Mouse (Mus musculus) myocyte (in vitro differentiated cells): ENCODE results near the gene Plekhg2. TPM values are rescaled to one million over a fixed set of nuclear protein-coding genes. Genes with fewer than 3 reads are reported as not detected.
A peak's percentile ranks its signal among the peaks of the same experiment; 100 is the strongest.

Experiments used
- H3K27me3 ChIP-seq: one replicate; pipeline ENCODE4 v1.6.1; 2011; ENCODE audit not compliant: control insufficient read depth, insufficient read depth, insufficient read length
- H3K36me3 ChIP-seq: one replicate; pipeline ENCODE4 v1.6.1; 2011; ENCODE audit not compliant: control insufficient read depth, insufficient read depth
- H3K4me2 ChIP-seq: one replicate; pipeline ENCODE4 v1.6.1; 2011; ENCODE audit warnings: low read depth, control low read depth
- H3K4me3 ChIP-seq: one replicate; pipeline ENCODE4 v1.5.1; 2011; ENCODE audit warnings: mild to moderate bottlenecking, control low read depth, moderate library complexity
- H3K79me2 ChIP-seq: one replicate; pipeline ENCODE4 v1.6.1; 2011; ENCODE audit not compliant: control insufficient read depth, insufficient read depth
- H3ac ChIP-seq: one replicate; pipeline ENCODE4 v1.6.1; 2011; ENCODE audit not compliant: control insufficient read depth, insufficient read length
- CEBPB ChIP-seq: IDR thresholded peaks from 2 replicates; pipeline ENCODE4 v1.6.1; 2011; ENCODE audit warnings: mild to moderate bottlenecking, moderate library complexity; ENCODE audit not compliant: poor library complexity, insufficient read depth, severe bottlenecking
- E2F4 ChIP-seq: IDR thresholded peaks from one replicate; pipeline ENCODE4 v1.6.1; 2011; ENCODE audit warnings: mild to moderate bottlenecking, control low read depth, moderate library complexity; ENCODE audit not compliant: insufficient read depth
- MAX ChIP-seq: IDR thresholded peaks from one replicate; pipeline ENCODE4 v1.6.1; 2011; ENCODE audit warnings: low read depth, mild to moderate bottlenecking, control low read depth
- MYOD1 ChIP-seq, 3 experiments: IDR thresholded peaks; one replicate each; pipeline ENCODE4 v1.6.1; 2011; ENCODE audit warnings: control low read depth in 2 of 3, low read depth in 2 of 3, mild to moderate bottlenecking in 2 of 3, moderate library complexity in 1 of 3; ENCODE audit not compliant: insufficient read length in 2 of 3, control insufficient read depth in 1 of 3
- MYOG ChIP-seq, 3 experiments: IDR thresholded peaks; one replicate each; pipeline ENCODE4 v1.6.1; 2011; ENCODE audit warnings: control low read depth in 2 of 3, low read depth in 2 of 3, mild to moderate bottlenecking in 2 of 3; ENCODE audit not compliant: insufficient read length in 2 of 3, control insufficient read depth in 1 of 3, insufficient read depth in 1 of 3
- POLR2A ChIP-seq: IDR thresholded peaks from one replicate; pipeline ENCODE4 v1.6.1; 2011; ENCODE audit warnings: low read depth, mild to moderate bottlenecking, control low read depth, moderate library complexity; ENCODE audit not compliant: insufficient read length
- POLR2AphosphoS2 ChIP-seq: IDR thresholded peaks from one replicate; pipeline ENCODE4 v1.6.1; 2011; ENCODE audit warnings: low read depth, control low read depth; ENCODE audit not compliant: insufficient read length
- REST ChIP-seq: IDR thresholded peaks from one replicate; pipeline ENCODE4 v1.6.1; 2011; ENCODE audit warnings: mild to moderate bottlenecking, control low read depth, moderate library complexity; ENCODE audit not compliant: insufficient read depth, insufficient read length
- SRF ChIP-seq: IDR thresholded peaks from one replicate; pipeline ENCODE4 v1.6.1; 2011; ENCODE audit warnings: low read depth; ENCODE audit not compliant: control insufficient read depth, insufficient read length
- TCF12 ChIP-seq: IDR thresholded peaks from one replicate; pipeline ENCODE4 v1.6.1; 2011; ENCODE audit warnings: mild to moderate bottlenecking, control low read depth; ENCODE audit not compliant: poor library complexity, insufficient read depth, severe bottlenecking
- TCF3 ChIP-seq: IDR thresholded peaks from one replicate; pipeline ENCODE4 v1.6.1; 2011; ENCODE audit warnings: low read depth, control low read depth; ENCODE audit not compliant: insufficient read length
- USF1 ChIP-seq: IDR thresholded peaks from one replicate; pipeline ENCODE4 v1.6.1; 2011; ENCODE audit warnings: low read depth, mild to moderate bottlenecking, control low read depth, moderate library complexity
- polyA plus RNA-seq: library from polyadenylated mRNA; unstranded; fragments of >200 nt; fragmentation: generic; extraction: Trizol; gene quantifications from one replicate; pipeline ENCODE4 v1.2.1, GENCODE M21; 2012; ENCODE audit warnings: missing spikeins

The Plekhg2 gene
- polyA plus RNA-seq, 1 experiment = 15.8 TPM

GRCm38 (mm10) chr7:28386462-28386861 is 14.1 kb upstream of the Plekhg2 start:
- no peak overlapping the region for H3K4me3 ChIP-seq
- H3K27me3 ChIP-seq = no peaks in the 10 kb centered on the region
- H3K36me3 ChIP-seq = peaks cover 3% of the 10 kb centered on the region
- no peak for TF ChIP-seq CEBPB
- TF ChIP-seq USF1 = no peak
- peak in 2 of 3 experiments; percentile 24 to 56 for TF ChIP-seq MYOG (IDR thresholded peaks at IDR 0.05; ENCODE audit: control insufficient read depth in 1 of 3, insufficient read depth in 1 of 3, insufficient read length in 2 of 3, low read depth in 2 of 3)
- no peak for TF ChIP-seq POLR2A
- TF ChIP-seq POLR2AphosphoS2 = peak; percentile 26
- no peak for TF ChIP-seq E2F4
- no peak for TF ChIP-seq SRF
- TF ChIP-seq MYOD1 (IDR thresholded peaks at IDR 0.05; ENCODE audit: control insufficient read depth in 1 of 3, insufficient read length in 2 of 3, low read depth in 2 of 3) = peak in 2 of 3 experiments; percentile 58 to 72
- H3K79me2 ChIP-seq = peaks cover 6% of the 10 kb centered on the region
- H3ac ChIP-seq = no peak overlapping the region
- H3K4me2 ChIP-seq = no peak overlapping the region

- Histone ChIP-seq H3K79me2 (peaks cover 2% of the 10 kb centered on the region), H3K4me2 (no peak overlapping the region), H3K27me3 (no peaks in the 10 kb centered on the region), H3K4me3 (no peak overlapping the region), H3ac (no peak overlapping the region), H3K36me3 (peaks cover 3% of the 10 kb centered on the region)
- no peak for TF ChIP-seq SRF
- no peak for TF ChIP-seq MYOD1 (IDR thresholded peaks at IDR 0.05; ENCODE audit: control insufficient read depth in 1 of 3, insufficient read length in 2 of 3, low read depth in 2 of 3)
- TF ChIP-seq E2F4 = no peak
- no peak for TF ChIP-seq MYOG (IDR thresholded peaks at IDR 0.05; ENCODE audit: control insufficient read depth in 1 of 3, insufficient read depth in 1 of 3, insufficient read length in 2 of 3, low read depth in 2 of 3)
- no peak for TF ChIP-seq POLR2A
- no peak for TF ChIP-seq TCF12
- TF ChIP-seq USF1 = no peak
- TF ChIP-seq CEBPB = no peak
- no peak for TF ChIP-seq POLR2AphosphoS2
Measured at GRCm38 (mm10) chr7:28386007-28386406, 13.6 kb upstream of the Plekhg2 start.

GRCm38 (mm10) chr7:28385196-28385595 is 12.8 kb upstream of the Plekhg2 start:
- Histone ChIP-seq H3K79me2 (no peaks in the 10 kb centered on the region), H3ac (no peak overlapping the region), H3K4me2 (no peak overlapping the region), H3K36me3 (peaks cover 3% of the 10 kb centered on the region), H3K4me3 (no peak overlapping the region), H3K27me3 (no peaks in the 10 kb centered on the region)
- TF ChIP-seq REST (no peak), MAX (no peak), MYOG (IDR thresholded peaks at IDR 0.05; ENCODE audit: control insufficient read depth in 1 of 3, insufficient read depth in 1 of 3, insufficient read length in 2 of 3, low read depth in 2 of 3) (no peak), TCF12 (no peak), TCF3 (no peak), MYOD1 (IDR thresholded peaks at IDR 0.05; ENCODE audit: control insufficient read depth in 1 of 3, insufficient read length in 2 of 3, low read depth in 2 of 3) (no peak), E2F4 (no peak), POLR2A (no peak), USF1 (no peak), SRF (no peak), CEBPB (no peak), POLR2AphosphoS2 (no peak)

- Histone ChIP-seq H3K4me3 (no peak overlapping the region), H3K4me2 (no peak overlapping the region), H3K27me3 (no peaks in the 10 kb centered on the region), H3K79me2 (no peaks in the 10 kb centered on the region), H3K36me3 (no peaks in the 10 kb centered on the region), H3ac (no peak overlapping the region)
- TF ChIP-seq REST (no peak), POLR2AphosphoS2 (no peak), POLR2A (no peak), USF1 (no peak), MYOD1 (IDR thresholded peaks at IDR 0.05; ENCODE audit: control insufficient read depth in 1 of 3, insufficient read length in 2 of 3, low read depth in 2 of 3) (peak in 1 of 3 experiments; percentile 49), TCF12 (no peak), MAX (no peak), TCF3 (no peak), SRF (no peak), MYOG (IDR thresholded peaks at IDR 0.05; ENCODE audit: control insufficient read depth in 1 of 3, insufficient read depth in 1 of 3, insufficient read length in 2 of 3, low read depth in 2 of 3) (peak in 1 of 3 experiments; percentile 46), CEBPB (no peak), E2F4 (no peak)
Measured at GRCm38 (mm10) chr7:28384162-28384561, 11.8 kb upstream of the Plekhg2 start.

GRCm38 (mm10) chr7:28383606-28384005 is 11.2 kb upstream of the Plekhg2 start:
- H3K79me2 ChIP-seq = no peaks in the 10 kb centered on the region
- no peak overlapping the region for H3ac ChIP-seq
- H3K27me3 ChIP-seq = no peaks in the 10 kb centered on the region
- no peak overlapping the region for H3K4me3 ChIP-seq
- H3K36me3 ChIP-seq = no peaks in the 10 kb centered on the region
- peak; percentile 8 for TF ChIP-seq POLR2AphosphoS2
- TF ChIP-seq SRF = no peak
- no peak for TF ChIP-seq E2F4
- peak overlapping the region; percentile 27 for H3K4me2 ChIP-seq
